Mouse (Mus musculus): ENCODE measurements around the gene Nanos2. TPM values are rescaled to one million over a fixed set of nuclear protein-coding genes. Genes with fewer than 3 reads are reported as not detected.

Nanos2 gene
- polyA plus RNA-seq (2015; fragmentation: Nextera tagmentation; extraction: Ambion mirVana), result 0.65 and 0.85 TPM in 2 replicates

DNA sequence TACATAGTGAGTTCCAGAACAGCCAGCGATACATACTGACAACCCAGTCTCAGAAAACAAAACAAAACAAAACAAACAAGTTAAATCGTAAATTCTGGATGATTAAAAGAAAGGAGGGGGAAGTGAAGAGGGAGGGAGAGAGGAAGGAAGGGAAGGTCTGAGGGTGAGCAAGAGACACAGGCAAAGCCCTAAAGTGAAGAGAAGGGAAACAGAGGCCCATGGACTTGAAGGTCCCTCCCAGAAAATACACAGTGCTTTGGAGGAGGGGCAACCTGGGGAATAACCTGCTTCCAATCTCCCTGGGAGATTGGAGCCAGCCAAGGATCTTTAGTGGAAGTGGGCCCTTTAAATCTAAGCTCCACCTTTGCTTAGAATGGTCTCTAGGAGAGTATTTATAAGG is at the start of gene Nanos2:
TSS of gene Nanos2 (plus strand) at position 301 of the 400 bp plus-strand sequence.
- no peak within 1 kb of the TSS for H3K27ac ChIP-seq (ENCODE audit: low read depth, low read length)
- no peak within 1 kb of the TSS for H3K4me2 ChIP-seq (ENCODE audit: low read length)
- H3K27me3 ChIP-seq (replicated peaks; ENCODE audit: control insufficient read depth, insufficient read depth, low read length), result no peaks in the 10 kb centered on the region
- H3K9ac ChIP-seq (ENCODE audit: low read depth, low read length), result no peak within 1 kb of the TSS
- 67% methylated on average over 2 of the region's 2 CpGs for WGBS
- ATAC-seq, result no peak
- no peaks in the 10 kb centered on the region for H3K9me3 ChIP-seq (ENCODE audit: control insufficient read depth, low read length)
- no peaks in the 10 kb centered on the region for H3K36me3 ChIP-seq (ENCODE audit: control insufficient read depth, insufficient read depth, low read length)
- H3K4me3 ChIP-seq (ENCODE audit: low read length), result no peak within 1 kb of the TSS
- peaks cover 7% of the 10 kb centered on the region; the same call in 1 of the 2 replicates for H3K4me1 ChIP-seq (ENCODE audit: control insufficient read depth, insufficient read depth, low read depth, low read length)

DNA sequence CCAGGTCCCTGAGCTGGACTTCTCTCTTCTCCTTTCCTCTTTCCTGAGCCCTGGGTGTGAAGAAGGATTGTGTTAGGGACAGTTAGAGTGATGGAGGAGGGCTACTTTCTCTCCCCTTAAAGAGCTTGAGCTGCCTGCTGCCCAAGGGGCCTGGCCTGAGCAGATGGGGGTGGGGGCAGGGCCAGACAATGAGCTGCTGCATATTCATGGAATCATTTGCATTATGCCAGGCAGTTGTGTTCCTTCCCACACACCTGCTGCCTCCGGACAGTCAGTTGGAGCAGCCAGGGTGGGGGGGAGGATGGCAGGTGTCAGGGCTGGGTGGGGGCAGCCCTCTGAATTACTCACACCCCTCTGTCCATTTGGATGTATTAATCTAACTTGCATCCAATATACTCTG is 44.8 kb upstream of the Nanos2 start:
- peak overlapping the region; percentile 32 for H3K4me2 ChIP-seq (ENCODE audit: low read length)
- no peaks in the 10 kb centered on the region for H3K9me3 ChIP-seq (ENCODE audit: control insufficient read depth, low read length)
- H3K4me3 ChIP-seq (ENCODE audit: low read length), result no peak overlapping the region
- H3K27me3 ChIP-seq (replicated peaks; ENCODE audit: control insufficient read depth, insufficient read depth, low read length), result no peaks in the 10 kb centered on the region
- H3K27ac ChIP-seq (ENCODE audit: low read depth, low read length), result peak overlapping the region; percentile 65
- peaks cover 15% of the 10 kb centered on the region for H3K4me1 ChIP-seq (ENCODE audit: control insufficient read depth, insufficient read depth, low read depth, low read length)
- peak; percentile 66 for ATAC-seq
- no peak overlapping the region for H3K9ac ChIP-seq (ENCODE audit: low read depth, low read length)
- H3K36me3 ChIP-seq (ENCODE audit: control insufficient read depth, insufficient read depth, low read length), result peaks cover 13% of the 10 kb centered on the region
- 10% methylated on average over 1 of the region's 1 CpGs for WGBS

DNA sequence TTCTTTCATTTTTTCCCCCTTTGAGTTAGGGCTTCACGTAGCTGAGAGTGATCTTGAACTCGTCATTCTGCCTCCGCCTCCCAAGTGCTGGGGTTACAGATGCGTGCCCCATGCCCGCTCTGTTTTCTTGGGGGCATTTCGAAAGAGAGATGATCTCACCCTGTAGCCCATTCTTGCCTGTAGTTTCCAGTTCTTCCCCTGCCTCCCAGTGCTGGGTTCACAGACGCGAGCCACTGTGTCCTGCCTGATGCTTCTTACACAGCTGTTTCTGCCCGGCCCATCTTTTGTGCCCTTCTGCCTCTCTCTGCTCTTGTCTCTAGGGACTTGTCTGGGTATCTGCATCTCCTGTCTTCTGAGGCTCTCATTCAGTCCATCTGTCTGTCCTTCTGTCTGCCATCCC is 44.4 kb upstream of the Nanos2 start:
- peak; percentile 10; the same call in 1 of the 2 replicates for ATAC-seq
- no peaks in the 10 kb centered on the region for H3K9me3 ChIP-seq (ENCODE audit: control insufficient read depth, low read length)
- peak overlapping the region; percentile 4 for H3K27ac ChIP-seq (ENCODE audit: low read depth, low read length)
- H3K4me2 ChIP-seq (ENCODE audit: low read length), result no peak overlapping the region
- H3K4me3 ChIP-seq (ENCODE audit: low read length), result no peak overlapping the region
- WGBS, result 45% methylated on average over 9 of the region's 9 CpGs
- no peak overlapping the region for H3K9ac ChIP-seq (ENCODE audit: low read depth, low read length)
- no peaks in the 10 kb centered on the region for H3K27me3 ChIP-seq (replicated peaks; ENCODE audit: control insufficient read depth, insufficient read depth, low read length)
- peaks cover 15% of the 10 kb centered on the region for H3K4me1 ChIP-seq (ENCODE audit: control insufficient read depth, insufficient read depth, low read depth, low read length)
- peaks cover 15% of the 10 kb centered on the region for H3K36me3 ChIP-seq (ENCODE audit: control insufficient read depth, insufficient read depth, low read length)

DNA sequence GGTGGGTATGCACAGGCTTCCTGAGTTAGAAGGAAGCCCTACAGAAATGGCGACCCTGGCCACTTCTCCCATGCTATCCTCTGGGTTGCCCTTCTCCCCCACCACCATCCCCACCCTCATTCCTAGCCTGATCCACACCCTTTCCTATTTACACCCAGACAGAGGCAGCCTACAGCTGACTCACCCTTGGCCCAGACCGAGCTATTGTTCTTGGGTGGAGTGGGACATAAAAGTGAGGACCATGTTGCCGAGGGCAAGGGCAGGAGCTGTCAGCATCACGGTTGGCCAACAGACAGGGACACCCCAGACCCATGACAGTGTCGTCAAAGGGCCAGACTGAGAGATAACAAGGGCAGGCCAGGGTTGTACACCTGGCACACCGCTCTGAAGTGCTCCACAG is 39.0 kb upstream of the Nanos2 start:
- Histone ChIP-seq H3K9me3 (ENCODE audit: control insufficient read depth, low read length) (no peaks in the 10 kb centered on the region), H3K27me3 (replicated peaks; ENCODE audit: control insufficient read depth, insufficient read depth, low read length) (no peaks in the 10 kb centered on the region), H3K4me1 (ENCODE audit: control insufficient read depth, insufficient read depth, low read depth, low read length) (peaks cover 37% of the 10 kb centered on the region), H3K9ac (ENCODE audit: low read depth, low read length) (no peak overlapping the region; the same call in 1 of the 2 replicates), H3K4me3 (ENCODE audit: low read length) (no peak overlapping the region), H3K36me3 (ENCODE audit: control insufficient read depth, insufficient read depth, low read length) (peaks cover 32% of the 10 kb centered on the region), H3K27ac (ENCODE audit: low read depth, low read length) (peak overlapping the region; percentile 83), H3K4me2 (ENCODE audit: low read length) (no peak overlapping the region)
- 33% methylated on average over 6 of the region's 6 CpGs for WGBS
- no peak for ATAC-seq

DNA sequence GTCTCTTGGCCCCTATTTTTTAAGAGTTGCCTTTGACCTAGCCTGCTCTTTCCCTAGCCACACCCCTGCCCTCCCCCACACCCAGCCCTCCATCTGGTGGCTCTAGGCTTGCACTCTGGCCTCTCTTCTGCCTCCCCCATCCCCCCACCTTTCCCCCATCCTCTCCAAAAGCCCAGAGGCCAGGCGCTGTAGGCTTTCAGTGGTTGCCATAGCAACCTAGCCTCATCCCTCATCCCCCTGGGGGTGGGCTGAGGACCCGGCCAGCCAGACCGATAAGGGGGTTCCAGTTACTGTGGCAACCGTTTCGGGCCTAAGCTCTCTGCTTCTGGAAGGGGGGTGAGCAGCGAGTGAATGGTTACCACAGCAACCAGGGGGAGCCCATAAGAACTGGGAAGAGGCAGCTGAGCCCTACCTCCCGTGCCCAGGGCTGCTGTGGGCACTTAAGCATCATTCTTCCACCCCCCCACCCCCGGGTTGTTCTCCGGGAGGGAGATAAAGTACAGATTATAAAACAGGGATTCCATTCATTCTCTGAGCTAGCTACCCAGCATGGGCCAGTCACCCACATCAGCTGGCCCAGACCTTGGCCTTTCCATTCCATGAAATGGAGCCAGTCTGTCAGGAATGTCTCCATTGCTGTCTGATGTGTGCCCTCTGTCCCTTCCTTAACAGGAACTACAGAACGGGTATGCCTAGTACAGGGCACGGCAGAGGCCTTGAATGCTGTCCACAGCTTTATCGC is 37.2 kb upstream of the Nanos2 start:
- Histone ChIP-seq H3K4me1 (ENCODE audit: control insufficient read depth, insufficient read depth, low read depth, low read length) (peaks cover 36% of the 10 kb centered on the region), H3K27ac (ENCODE audit: low read depth, low read length) (peak overlapping the region; percentile 83), H3K36me3 (ENCODE audit: control insufficient read depth, insufficient read depth, low read length) (peaks cover 38% of the 10 kb centered on the region), H3K9me3 (ENCODE audit: control insufficient read depth, low read length) (no peaks in the 10 kb centered on the region), H3K27me3 (replicated peaks; ENCODE audit: control insufficient read depth, insufficient read depth, low read length) (no peaks in the 10 kb centered on the region), H3K9ac (ENCODE audit: low read depth, low read length) (peak overlapping the region; percentile 31), H3K4me3 (ENCODE audit: low read length) (no peak overlapping the region), H3K4me2 (ENCODE audit: low read length) (peak overlapping the region; percentile 18)
- peak; percentile 90 for ATAC-seq
- 9% methylated on average over 12 of the region's 12 CpGs for WGBS

DNA sequence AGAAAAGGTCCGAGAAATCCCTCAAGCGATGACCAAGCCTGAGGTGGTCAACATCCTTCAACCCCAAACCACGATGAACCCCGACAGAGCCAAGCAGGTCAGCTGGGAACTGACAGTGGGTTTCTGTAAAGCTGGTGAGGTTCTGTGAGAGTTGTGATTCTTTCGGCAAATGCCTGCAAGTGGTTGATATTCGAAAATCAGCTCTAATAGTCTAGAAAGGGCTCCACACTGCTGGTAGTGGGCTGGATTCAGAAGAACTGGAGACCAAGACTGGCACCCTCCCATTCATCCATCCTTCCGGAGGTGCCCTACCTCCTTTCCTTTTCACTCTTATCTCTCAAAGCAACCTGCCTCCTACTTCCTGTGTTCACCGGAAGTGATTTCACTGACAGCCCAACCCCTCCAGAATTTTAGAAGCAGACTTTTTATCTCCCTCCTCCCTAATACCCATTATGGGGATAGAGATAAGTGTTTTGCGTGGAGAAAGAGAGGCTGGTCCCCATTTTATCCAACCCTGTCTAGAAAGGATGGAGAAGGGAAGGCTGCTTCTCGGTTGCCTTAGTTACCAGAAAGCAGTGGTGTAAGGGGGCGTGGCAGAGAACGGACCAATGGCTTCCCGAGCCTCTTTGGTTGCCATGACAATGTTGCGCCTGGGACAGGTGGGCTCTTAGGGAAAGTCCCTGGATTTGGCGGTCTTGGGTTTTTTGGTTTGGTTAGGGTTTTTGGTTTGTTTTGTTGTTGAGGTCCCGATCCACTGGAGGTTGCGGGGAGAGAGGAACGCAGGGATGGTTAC is 36.5 kb upstream of the Nanos2 start:
- peaks cover 38% of the 10 kb centered on the region for H3K36me3 ChIP-seq (ENCODE audit: control insufficient read depth, insufficient read depth, low read length)
- H3K4me1 ChIP-seq (ENCODE audit: control insufficient read depth, insufficient read depth, low read depth, low read length), result peaks cover 36% of the 10 kb centered on the region
- 0 out of 2 replicates have a peak overlapping the region, but pooled peaks have one; percentile 18 for H3K9ac ChIP-seq (ENCODE audit: low read depth, low read length)
- WGBS, result 16% methylated on average over 18 of the region's 18 CpGs
- H3K4me3 ChIP-seq (ENCODE audit: low read length), result no peak overlapping the region
- peak overlapping the region; percentile 83 for H3K27ac ChIP-seq (ENCODE audit: low read depth, low read length)
- peak; percentile 44 for ATAC-seq
- peak overlapping the region; percentile 18 for H3K4me2 ChIP-seq (ENCODE audit: low read length)
- no peaks in the 10 kb centered on the region for H3K27me3 ChIP-seq (replicated peaks; ENCODE audit: control insufficient read depth, insufficient read depth, low read length)
- no peaks in the 10 kb centered on the region for H3K9me3 ChIP-seq (ENCODE audit: control insufficient read depth, low read length)

DNA sequence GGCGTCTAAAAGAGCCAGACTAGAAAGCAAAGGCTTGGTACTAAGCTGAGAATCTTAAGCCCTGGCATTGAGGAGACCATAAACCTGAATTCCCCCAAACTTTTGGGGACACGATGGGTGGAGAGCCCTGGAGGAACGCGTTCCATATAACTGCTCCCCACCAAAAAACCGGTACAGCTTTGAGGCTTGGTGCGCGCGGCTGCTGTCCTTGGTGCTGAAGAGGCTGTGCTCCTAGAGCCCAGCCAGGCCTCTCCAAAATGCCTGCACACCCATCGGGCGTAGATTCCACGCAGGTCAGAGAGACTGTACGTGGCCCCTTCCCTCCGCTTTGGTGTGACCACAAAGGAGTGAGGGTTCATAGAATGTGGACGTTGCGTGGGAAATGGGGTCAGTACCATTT is 35.8 kb upstream of the Nanos2 start:
- Histone ChIP-seq H3K4me1 (ENCODE audit: control insufficient read depth, insufficient read depth, low read depth, low read length) (peaks cover 36% of the 10 kb centered on the region), H3K36me3 (ENCODE audit: control insufficient read depth, insufficient read depth, low read length) (peaks cover 36% of the 10 kb centered on the region), H3K27ac (ENCODE audit: low read depth, low read length) (no peak overlapping the region), H3K9ac (ENCODE audit: low read depth, low read length) (no peak overlapping the region), H3K9me3 (ENCODE audit: control insufficient read depth, low read length) (no peaks in the 10 kb centered on the region), H3K4me3 (ENCODE audit: low read length) (no peak overlapping the region), H3K27me3 (replicated peaks; ENCODE audit: control insufficient read depth, insufficient read depth, low read length) (no peaks in the 10 kb centered on the region), H3K4me2 (ENCODE audit: low read length) (peak overlapping the region; percentile 7; the same call in 1 of the 2 replicates)
- 30% methylated on average over 15 of the region's 15 CpGs for WGBS
- no peak for ATAC-seq

DNA sequence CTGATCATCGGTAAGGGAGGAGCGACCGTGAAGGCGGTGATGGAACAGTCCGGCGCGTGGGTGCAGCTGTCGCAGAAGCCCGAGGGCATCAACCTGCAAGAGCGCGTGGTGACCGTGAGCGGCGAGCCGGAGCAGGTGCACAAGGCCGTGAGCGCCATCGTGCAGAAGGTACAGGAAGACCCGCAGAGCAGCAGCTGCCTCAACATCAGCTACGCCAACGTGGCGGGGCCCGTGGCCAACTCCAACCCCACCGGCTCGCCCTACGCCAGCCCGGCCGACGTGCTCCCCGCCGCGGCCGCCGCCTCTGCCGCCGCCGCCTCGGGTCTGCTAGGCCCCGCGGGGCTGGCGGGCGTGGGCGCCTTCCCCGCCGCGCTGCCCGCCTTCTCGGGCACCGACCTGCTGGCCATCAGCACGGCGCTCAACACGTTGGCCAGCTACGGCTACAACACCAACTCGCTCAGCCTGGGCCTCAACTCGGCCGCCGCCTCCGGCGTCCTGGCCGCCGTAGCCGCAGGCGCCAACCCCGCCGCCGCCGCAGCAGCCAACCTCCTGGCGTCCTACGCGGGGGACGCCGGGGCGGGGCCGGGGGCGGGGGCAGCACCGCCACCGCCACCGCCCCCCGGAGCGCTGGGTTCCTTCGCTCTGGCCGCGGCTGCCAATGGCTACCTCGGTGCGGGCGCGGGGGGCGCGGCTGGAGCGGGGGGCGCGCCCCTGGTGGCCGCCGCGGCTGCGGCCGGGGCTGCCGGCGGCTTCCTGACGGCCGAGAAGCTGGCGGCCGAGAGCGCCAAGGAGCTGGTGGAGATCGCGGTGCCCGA is 29.4 kb upstream of the Nanos2 start:
- ATAC-seq, result peak; percentile 48
- Histone ChIP-seq H3K4me1 (ENCODE audit: control insufficient read depth, insufficient read depth, low read depth, low read length) (peaks cover 19% of the 10 kb centered on the region), H3K9me3 (ENCODE audit: control insufficient read depth, low read length) (no peaks in the 10 kb centered on the region), H3K9ac (ENCODE audit: low read depth, low read length) (peak overlapping the region; percentile 65), H3K4me2 (ENCODE audit: low read length) (peak overlapping the region; percentile 61), H3K4me3 (ENCODE audit: low read length) (peak overlapping the region; percentile 41), H3K27ac (ENCODE audit: low read depth, low read length) (peak overlapping the region; percentile 60), H3K27me3 (replicated peaks; ENCODE audit: control insufficient read depth, insufficient read depth, low read length) (no peaks in the 10 kb centered on the region), H3K36me3 (ENCODE audit: control insufficient read depth, insufficient read depth, low read length) (peaks cover 18% of the 10 kb centered on the region)
- 2% methylated on average over 66 of the region's 107 CpGs for WGBS

Measured in hindbrain, embryonic 16.5 days (tissue).